Mouse (Mus musculus) cortical plate, adult 2 months (tissue): ENCODE results near the gene Ttc30a1.

Experiments used
- CTCF ChIP-seq: fragments of 200-500 bp; IDR thresholded peaks from 2 replicates; pipeline ENCODE4 v1.5.1; 2011; ENCODE audit warnings: mild to moderate bottlenecking, control low read depth, low read length; ENCODE audit not compliant: insufficient read depth; ENCODE audit errors: extremely low read depth
- POLR2A ChIP-seq: fragments of 200-500 bp; IDR thresholded peaks from 2 replicates; pipeline ENCODE4 v1.6.1; 2011; ENCODE audit warnings: mild to moderate bottlenecking, low read length, control low read depth; ENCODE audit not compliant: insufficient read depth; ENCODE audit errors: extremely low read depth

DNA sequence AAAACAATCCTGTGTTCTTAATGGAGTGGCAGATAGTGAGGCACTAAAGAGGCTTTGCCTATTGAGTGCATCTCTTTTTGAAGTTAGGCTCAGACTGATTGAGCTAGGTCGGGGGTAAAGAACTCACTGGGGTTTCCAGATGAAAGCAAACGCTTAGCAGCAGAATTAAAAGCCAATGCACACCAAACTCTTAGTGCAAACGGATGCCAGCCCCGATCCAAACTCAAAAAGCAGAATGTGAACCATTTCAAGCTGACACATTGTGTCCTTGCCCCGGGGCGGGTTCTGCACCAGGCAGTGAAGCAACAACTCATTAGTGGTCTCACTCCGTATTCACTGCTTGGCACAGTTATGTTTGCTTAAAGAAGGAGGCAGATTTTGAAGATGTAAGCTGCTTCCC, 35.1 kb upstream of the Ttc30a1 start:
- TF ChIP-seq CTCF (no peak), POLR2A (no peak)
